Mouse (Mus musculus) ES-E14 (cell line): Measurements from ENCODE around the gene Tpcn2. TPM values are rescaled to one million over a fixed set of nuclear protein-coding genes. Genes with fewer than 3 reads are reported as not detected.

Experiments
- DNase-seq: peaks from one replicate; pipeline ENCODE4 v3.0.0-alpha.2; 2013; ENCODE audit warnings: low read depth, low spot score
- H3K27ac ChIP-seq: 2 replicates; pipeline ENCODE4 v1.5.1; 2012; ENCODE audit warnings: low read depth, mild to moderate bottlenecking, low read length, moderate library complexity, mixed read lengths; ENCODE audit not compliant: poor library complexity, insufficient read depth, severe bottlenecking
- H3K36me3 ChIP-seq: 2 replicates; pipeline ENCODE4 v1.6.1; 2012; ENCODE audit warnings: mild to moderate bottlenecking, low read length, moderate library complexity, mixed read lengths; ENCODE audit not compliant: control insufficient read depth, poor library complexity, insufficient read depth, severe bottlenecking
- H3K4me1 ChIP-seq, 2 experiments: fragments of 150-350 bp in 1 of 2; sonication (generic) in 1 of 2; 2 replicates each; pipeline ENCODE4 v1.6.1; 2012; ENCODE audit warnings: low read length in 2 of 2, mild to moderate bottlenecking in 1 of 2, mixed read lengths in 1 of 2; ENCODE audit not compliant: control insufficient read depth in 2 of 2, insufficient read depth in 2 of 2, poor library complexity in 1 of 2
- H3K4me3 ChIP-seq, 2 experiments: fragments of 150-350 bp in 1 of 2; sonication (generic) in 1 of 2; 2 replicates each; pipeline ENCODE4 v1.5.1; 2012; ENCODE audit warnings: low read length in 2 of 2, low read depth in 1 of 2, mild to moderate bottlenecking in 1 of 2, mixed read lengths in 1 of 2; ENCODE audit not compliant: insufficient read depth in 1 of 2, poor library complexity in 1 of 2, severe bottlenecking in 1 of 2
- H3K9ac ChIP-seq: 2 replicates; pipeline ENCODE4 v1.6.1; 2012; ENCODE audit warnings: low read depth, mild to moderate bottlenecking, low read length, mixed read lengths; ENCODE audit not compliant: poor library complexity, insufficient read depth, severe bottlenecking
- H3K9me3 ChIP-seq: fragments of 150-350 bp; sonication (generic); 2 replicates; pipeline ENCODE4 v1.6.1; 2012; ENCODE audit warnings: low read depth, mild to moderate bottlenecking, low read length; ENCODE audit not compliant: control insufficient read depth, insufficient read depth
- CHD2 ChIP-seq: IDR thresholded peaks from 2 replicates; pipeline ENCODE4 v1.6.1; 2014; ENCODE audit warnings: mild to moderate bottlenecking, low read depth, low read length, inconsistent platforms
- HCFC1 ChIP-seq: IDR thresholded peaks from 2 replicates; pipeline ENCODE4 v1.6.1; 2012; ENCODE audit warnings: low read length, inconsistent platforms, borderline replicate concordance; ENCODE audit not compliant: insufficient read depth
- MAFK ChIP-seq: IDR thresholded peaks from 2 replicates; pipeline ENCODE4 v1.6.1; 2014; ENCODE audit warnings: mild to moderate bottlenecking, low read depth, low read length, inconsistent platforms; ENCODE audit not compliant: insufficient read depth
- ZC3H11A ChIP-seq: IDR thresholded peaks from 2 replicates; pipeline ENCODE4 v1.6.1; 2012; ENCODE audit warnings: low read depth, mild to moderate bottlenecking, inconsistent platforms, low read length, borderline replicate concordance
- ZNF384 ChIP-seq: IDR thresholded peaks from 2 replicates; pipeline ENCODE4 v1.6.1; 2012; ENCODE audit warnings: low read depth, low read length, inconsistent platforms
- in situ Hi-C, 2 experiments: fragments of 600-800 bp; cut with MboI; formaldehyde crosslinking; loops; one replicate each; pipeline ENCODE4 v1.15.1; 2025; ENCODE audit warnings: low sequenced_read_pairs in 2 of 2, inconsistent platforms in 1 of 2; ENCODE audit not compliant: unreplicated experiment in 2 of 2
- total RNA-seq: library from RNA; depleted of rRNA; stranded (reverse); fragments of 300-350 nt; gene quantifications from 2 replicates; pipeline ENCODE4 v1.2.3, GENCODE M21; 2012

Gene Tpcn2
- total RNA-seq, 1 experiment = 10.1 TPM

DNA sequence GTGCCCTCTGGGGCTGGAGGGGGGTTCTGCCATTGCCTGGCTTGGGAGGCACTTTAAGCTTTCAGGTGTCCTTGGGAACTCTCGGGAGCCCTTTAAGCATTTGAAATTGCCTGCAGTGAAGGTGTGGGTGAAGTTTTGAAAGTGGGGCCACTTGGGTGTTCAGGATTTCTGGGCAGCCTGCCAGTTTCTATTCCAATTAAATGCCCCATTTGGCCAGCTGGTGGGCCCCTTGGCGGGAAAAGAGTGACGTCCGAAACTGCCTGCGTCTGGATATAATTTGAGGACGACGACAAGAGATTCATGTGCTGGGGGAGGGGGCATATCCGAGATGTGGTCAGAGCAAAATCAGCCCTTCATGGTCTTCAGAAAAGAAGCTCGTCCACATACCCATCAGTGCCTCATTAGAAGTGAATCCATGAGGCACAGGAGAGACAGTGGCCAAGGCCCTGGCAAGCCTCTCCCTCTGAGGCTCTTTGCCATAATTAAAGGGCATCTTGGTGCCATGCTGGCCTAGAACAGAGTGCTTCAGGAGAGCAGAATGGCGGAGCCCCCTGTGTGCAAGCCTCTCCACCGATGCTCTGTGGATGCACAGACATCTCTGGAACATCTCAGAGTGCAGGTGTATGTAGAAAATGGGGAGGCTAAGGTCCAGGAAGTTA is 102.3 kb downstream of the Tpcn2 start:
- H3K36me3 ChIP-seq = no peaks in the 10 kb centered on the region
- H3K9ac ChIP-seq = no peak overlapping the region
- no peaks in the 10 kb centered on the region for H3K9me3 ChIP-seq
- H3K27ac ChIP-seq = no peak overlapping the region
- peaks cover 2 to 8% of the 10 kb centered on the region in 2 experiments; a peak in 1 of 4 replicates for H3K4me1 ChIP-seq
- no peak for DNase-seq
- no peak overlapping the region for H3K4me3 ChIP-seq
- in situ Hi-C loops = no loop called here
- TF ChIP-seq ZC3H11A (no peak), MAFK (no peak), HCFC1 (no peak), CHD2 (no peak), ZNF384 (no peak)

DNA sequence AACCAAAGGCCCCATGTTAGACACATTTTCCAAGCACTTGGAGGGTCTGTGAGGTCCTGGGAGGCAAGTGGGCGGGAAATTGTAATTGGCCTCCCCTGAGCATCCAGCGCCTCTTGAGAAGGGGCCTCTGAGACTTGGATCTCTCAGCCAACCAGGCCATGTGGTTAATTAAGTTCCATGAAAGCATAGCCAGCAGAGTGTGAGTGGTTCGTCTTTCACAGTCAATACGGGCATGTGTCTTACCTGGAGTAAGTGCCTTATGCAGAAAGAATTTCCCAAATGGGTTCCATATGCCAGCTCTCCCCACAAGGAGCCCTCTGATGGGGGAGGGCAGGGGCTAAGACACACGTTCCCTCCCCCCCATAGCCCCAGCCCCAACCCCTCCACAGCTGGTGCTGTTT is 104.1 kb downstream of the Tpcn2 start:
- TF ChIP-seq ZNF384 = no peak
- TF ChIP-seq ZC3H11A = no peak
- no peak for TF ChIP-seq CHD2
- no peak for TF ChIP-seq HCFC1
- TF ChIP-seq MAFK = no peak
- in situ Hi-C loops = no loop called here
- H3K36me3 ChIP-seq = no peaks in the 10 kb centered on the region
- no peak overlapping the region for H3K4me3 ChIP-seq
- DNase-seq = no peak
- H3K4me1 ChIP-seq = peaks cover 6 to 13% of the 10 kb centered on the region in 2 experiments; a peak in 2 of 4 replicates
- H3K27ac ChIP-seq = no peak overlapping the region
- H3K9ac ChIP-seq = no peak overlapping the region
- H3K9me3 ChIP-seq = no peaks in the 10 kb centered on the region

DNA sequence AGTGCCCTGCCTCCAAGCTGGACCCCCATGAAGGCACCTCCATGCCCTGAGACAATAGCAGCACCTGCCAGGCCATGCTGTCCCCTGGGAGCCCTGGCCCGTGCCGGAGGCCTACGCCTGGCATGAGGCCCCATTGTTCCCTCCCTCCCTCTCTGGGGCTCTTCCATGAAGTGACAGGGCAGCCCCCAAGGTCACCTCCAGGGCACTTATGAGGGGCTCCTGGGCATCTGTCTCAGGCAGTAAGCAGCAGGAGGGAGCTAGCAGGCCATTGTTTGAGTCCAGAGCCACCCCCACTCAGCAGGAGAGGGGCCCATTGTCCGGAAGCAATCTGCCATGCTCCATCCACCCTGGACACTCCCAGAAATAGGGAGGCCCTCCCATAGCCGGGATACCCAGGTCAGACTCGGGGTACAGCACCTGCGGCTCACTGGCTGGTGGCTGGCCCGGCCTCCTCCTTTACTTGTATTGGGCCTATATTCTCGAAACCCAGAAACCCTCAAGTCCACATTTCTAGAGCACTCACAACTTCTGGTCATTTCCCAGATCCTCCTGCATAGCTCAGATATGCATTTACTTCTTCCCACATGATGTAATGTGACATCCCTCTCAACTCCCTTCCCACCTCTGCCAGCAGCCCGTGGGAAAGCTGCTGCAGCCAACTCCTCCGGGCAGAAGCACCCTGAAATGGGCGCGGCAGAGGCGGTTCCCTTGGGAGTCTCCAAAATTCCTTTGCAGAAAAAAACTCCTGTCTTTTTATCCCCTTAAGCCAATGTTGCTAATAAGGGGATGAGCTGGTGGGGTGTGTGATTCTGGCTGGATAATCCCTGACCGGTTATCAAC is 106.8 kb downstream of the Tpcn2 start:
- Histone ChIP-seq H3K9ac (no peak overlapping the region), H3K4me1 (peaks cover 12 to 26% of the 10 kb centered on the region in 2 experiments; a peak in 2 of 4 replicates), H3K36me3 (no peaks in the 10 kb centered on the region), H3K9me3 (no peaks in the 10 kb centered on the region), H3K4me3 (no peak overlapping the region), H3K27ac (no peak overlapping the region)
- in situ Hi-C loops = no loop called here
- no peak for DNase-seq
- TF ChIP-seq ZC3H11A (no peak), ZNF384 (no peak), CHD2 (no peak), MAFK (no peak), HCFC1 (no peak)

DNA sequence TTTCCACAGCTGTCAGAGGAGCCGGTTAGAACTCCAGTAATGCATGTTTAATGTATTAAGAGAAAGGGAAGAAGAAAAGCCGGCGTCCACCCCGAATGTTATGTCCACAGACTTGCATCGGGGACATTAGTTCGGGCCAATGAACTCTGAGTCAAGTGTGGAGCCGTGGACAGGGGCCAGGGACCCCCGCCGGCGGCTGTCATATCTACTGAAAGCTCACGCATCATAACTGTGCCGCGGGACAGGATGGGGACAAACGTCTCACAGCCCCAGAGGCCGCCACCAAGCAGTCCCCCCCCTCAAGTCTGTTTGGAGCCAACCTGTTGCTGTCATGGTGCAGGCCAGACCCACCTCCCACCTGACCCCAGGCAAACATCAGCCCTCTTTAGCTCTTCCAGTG is 110.2 kb downstream of the Tpcn2 start:
- no peak for DNase-seq
- Histone ChIP-seq H3K9ac (no peak overlapping the region), H3K9me3 (no peaks in the 10 kb centered on the region), H3K4me3 (peak overlapping the region; percentile 3 to 7; a peak in 2 of 4 replicates), H3K27ac (no peak overlapping the region), H3K36me3 (no peaks in the 10 kb centered on the region), H3K4me1 (peaks cover 12 to 26% of the 10 kb centered on the region in 2 experiments; a peak in 2 of 4 replicates)
- in situ Hi-C loops = no loop called here
- TF ChIP-seq MAFK = no peak
- TF ChIP-seq ZNF384 = no peak
- no peak for TF ChIP-seq ZC3H11A
- TF ChIP-seq CHD2 = no peak
- no peak for TF ChIP-seq HCFC1
